Mouse (Mus musculus): ENCODE measurements around the gene Ssh3. TPM values are rescaled to one million over a fixed set of nuclear protein-coding genes. Genes with fewer than 3 reads are reported as not detected.

Ssh3 gene
- polyA plus RNA-seq, 1 experiment, result 9.2 TPM

GRCm38 (mm10) chr19:4301735-4302651 lies 33.0 kb upstream of the Ssh3 start:
- H3K4me1 ChIP-seq (ENCODE audit: control insufficient read depth, insufficient read depth, low read length), result peaks cover 4% of the 10 kb centered on the region
- H3K9ac ChIP-seq (ENCODE audit: low read depth, poor library complexity, severe bottlenecking), result no peak overlapping the region
- H3K36me3 ChIP-seq (ENCODE audit: control insufficient read depth, insufficient read depth, low read length, poor library complexity, severe bottlenecking), result no peaks in the 10 kb centered on the region
- TF ChIP-seq EP300 (IDR thresholded peaks at IDR 0.05; ENCODE audit: insufficient read depth, low read depth, low read length), result no peak
- no peak for TF ChIP-seq POLR2A (IDR thresholded peaks at IDR 0.05; ENCODE audit: insufficient read depth, low read length)
- TF ChIP-seq CTCF (IDR thresholded peaks at IDR 0.05; ENCODE audit: low read depth, low read length), result no peak
- no peak overlapping the region for H3K4me3 ChIP-seq (ENCODE audit: low read depth, low read length)
- H3K27ac ChIP-seq (ENCODE audit: insufficient read depth, low read length), result no peak overlapping the region
- H3K9me3 ChIP-seq (replicated peaks; ENCODE audit: control insufficient read depth, insufficient read depth, low read length, poor library complexity, severe bottlenecking), result no peaks in the 10 kb centered on the region
- H3K27me3 ChIP-seq (ENCODE audit: control insufficient read depth, insufficient read depth, low read length, poor library complexity, severe bottlenecking), result no peaks in the 10 kb centered on the region

- Histone ChIP-seq H3K36me3 (ENCODE audit: control insufficient read depth, insufficient read depth, low read length, poor library complexity, severe bottlenecking) (no peaks in the 10 kb centered on the region), H3K4me1 (ENCODE audit: control insufficient read depth, insufficient read depth, low read length) (peaks cover 4% of the 10 kb centered on the region), H3K9me3 (replicated peaks; ENCODE audit: control insufficient read depth, insufficient read depth, low read length, poor library complexity, severe bottlenecking) (no peaks in the 10 kb centered on the region), H3K27ac (ENCODE audit: insufficient read depth, low read length) (no peak overlapping the region), H3K4me3 (ENCODE audit: low read depth, low read length) (no peak overlapping the region), H3K9ac (ENCODE audit: low read depth, poor library complexity, severe bottlenecking) (no peak overlapping the region), H3K27me3 (ENCODE audit: control insufficient read depth, insufficient read depth, low read length, poor library complexity, severe bottlenecking) (no peaks in the 10 kb centered on the region)
- no peak for TF ChIP-seq CTCF (IDR thresholded peaks at IDR 0.05; ENCODE audit: low read depth, low read length)
- no peak for TF ChIP-seq POLR2A (IDR thresholded peaks at IDR 0.05; ENCODE audit: insufficient read depth, low read length)
- TF ChIP-seq EP300 (IDR thresholded peaks at IDR 0.05; ENCODE audit: insufficient read depth, low read depth, low read length), result no peak
Observed at GRCm38 (mm10) chr19:4300852-4301734, 32.1 kb upstream of the Ssh3 start.

GRCm38 (mm10) chr19:4300271-4300704 lies 31.3 kb upstream of the Ssh3 start:
- Histone ChIP-seq H3K36me3 (ENCODE audit: control insufficient read depth, insufficient read depth, low read length, poor library complexity, severe bottlenecking) (no peaks in the 10 kb centered on the region), H3K4me3 (ENCODE audit: low read depth, low read length) (no peak overlapping the region), H3K4me1 (ENCODE audit: control insufficient read depth, insufficient read depth, low read length) (peaks cover 4% of the 10 kb centered on the region), H3K27me3 (ENCODE audit: control insufficient read depth, insufficient read depth, low read length, poor library complexity, severe bottlenecking) (no peaks in the 10 kb centered on the region), H3K9ac (ENCODE audit: low read depth, poor library complexity, severe bottlenecking) (no peak overlapping the region), H3K27ac (ENCODE audit: insufficient read depth, low read length) (no peak overlapping the region), H3K9me3 (replicated peaks; ENCODE audit: control insufficient read depth, insufficient read depth, low read length, poor library complexity, severe bottlenecking) (no peaks in the 10 kb centered on the region)
- TF ChIP-seq CTCF (IDR thresholded peaks at IDR 0.05; ENCODE audit: low read depth, low read length) (no peak), POLR2A (IDR thresholded peaks at IDR 0.05; ENCODE audit: insufficient read depth, low read length) (no peak), EP300 (IDR thresholded peaks at IDR 0.05; ENCODE audit: insufficient read depth, low read depth, low read length) (no peak)

GRCm38 (mm10) chr19:4299574-4300270 lies 30.7 kb upstream of the Ssh3 start:
- peaks cover 4% of the 10 kb centered on the region for H3K4me1 ChIP-seq (ENCODE audit: control insufficient read depth, insufficient read depth, low read length)

GRCm38 (mm10) chr19:4299126-4299525 lies 30.1 kb upstream of the Ssh3 start:
- H3K4me1 ChIP-seq (ENCODE audit: control insufficient read depth, insufficient read depth, low read length), result peaks cover 4% of the 10 kb centered on the region
- no peak overlapping the region for H3K9ac ChIP-seq (ENCODE audit: low read depth, poor library complexity, severe bottlenecking)
- H3K27ac ChIP-seq (ENCODE audit: insufficient read depth, low read length), result no peak overlapping the region
- TF ChIP-seq EP300 (IDR thresholded peaks at IDR 0.05; ENCODE audit: insufficient read depth, low read depth, low read length) (no peak), POLR2A (IDR thresholded peaks at IDR 0.05; ENCODE audit: insufficient read depth, low read length) (no peak), CTCF (IDR thresholded peaks at IDR 0.05; ENCODE audit: low read depth, low read length) (no peak)
- H3K36me3 ChIP-seq (ENCODE audit: control insufficient read depth, insufficient read depth, low read length, poor library complexity, severe bottlenecking), result no peaks in the 10 kb centered on the region
- H3K4me3 ChIP-seq (ENCODE audit: low read depth, low read length), result no peak overlapping the region
- H3K9me3 ChIP-seq (replicated peaks; ENCODE audit: control insufficient read depth, insufficient read depth, low read length, poor library complexity, severe bottlenecking), result no peaks in the 10 kb centered on the region
- no peaks in the 10 kb centered on the region for H3K27me3 ChIP-seq (ENCODE audit: control insufficient read depth, insufficient read depth, low read length, poor library complexity, severe bottlenecking)

More at GRCm38 (mm10) chr19:4299574-4300270, 30.7 kb upstream of the Ssh3 start:
- H3K9me3 ChIP-seq (replicated peaks; ENCODE audit: control insufficient read depth, insufficient read depth, low read length, poor library complexity, severe bottlenecking), result no peaks in the 10 kb centered on the region
- no peak overlapping the region for H3K27ac ChIP-seq (ENCODE audit: insufficient read depth, low read length)
- H3K4me3 ChIP-seq (ENCODE audit: low read depth, low read length), result no peak overlapping the region
- H3K27me3 ChIP-seq (ENCODE audit: control insufficient read depth, insufficient read depth, low read length, poor library complexity, severe bottlenecking), result no peaks in the 10 kb centered on the region
- H3K36me3 ChIP-seq (ENCODE audit: control insufficient read depth, insufficient read depth, low read length, poor library complexity, severe bottlenecking), result no peaks in the 10 kb centered on the region
- TF ChIP-seq POLR2A (IDR thresholded peaks at IDR 0.05; ENCODE audit: insufficient read depth, low read length), result no peak
- TF ChIP-seq CTCF (IDR thresholded peaks at IDR 0.05; ENCODE audit: low read depth, low read length), result no peak
- TF ChIP-seq EP300 (IDR thresholded peaks at IDR 0.05; ENCODE audit: insufficient read depth, low read depth, low read length), result no peak
- H3K9ac ChIP-seq (ENCODE audit: low read depth, poor library complexity, severe bottlenecking), result no peak overlapping the region
